Mouse (Mus musculus) heart, postnatal 0 days (tissue): Measurements from ENCODE around the gene Katna1.

Source experiments
- CTCF ChIP-seq: IDR thresholded peaks from 2 replicates; pipeline ENCODE4 v1.5.1; 2016; ENCODE audit warnings: antibody characterized with exemption, control low read depth, low read depth
- EP300 ChIP-seq: IDR thresholded peaks from 2 replicates; pipeline ENCODE4 v1.6.1; 2016; ENCODE audit warnings: antibody characterized with exemption, low read depth

DNA sequence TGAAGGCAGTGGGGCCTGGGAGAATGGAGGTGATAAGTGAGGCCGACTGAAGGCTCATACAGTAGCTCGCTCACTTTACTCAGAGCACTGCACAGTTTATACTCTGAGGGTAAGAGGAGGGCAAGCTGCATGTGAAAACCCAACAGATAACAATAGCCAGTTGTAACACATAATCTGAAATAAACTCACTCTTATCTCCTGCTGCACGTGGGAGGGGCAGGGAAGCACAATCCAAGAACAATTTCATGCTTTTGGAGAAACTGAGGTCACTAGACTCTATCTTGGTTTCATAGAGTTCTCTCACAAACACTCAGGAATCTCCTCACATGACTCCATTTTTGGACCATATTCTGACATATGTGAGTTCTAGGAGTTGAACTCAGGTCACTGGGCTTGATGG lies 75.5 kb downstream of the Katna1 start:
- TF ChIP-seq CTCF (no peak), EP300 (no peak)
